Mouse (Mus musculus) liver, adult 2 months (tissue): ENCODE measurements at regions not wholly inside any gene's neighbourhood (a gene's known extent, or its start where the extent isn't known, plus 50 kb on each side); places are given as distances from the start of the nearest gene placed in this dataset.

Experiments
- CTCF ChIP-seq: fragments of 200-500 bp; IDR thresholded peaks from 2 replicates; pipeline ENCODE4 v1.5.1; 2011; ENCODE audit warnings: low read depth, low read length, control low read depth
- POLR2A ChIP-seq: fragments of 200-500 bp; IDR thresholded peaks from 2 replicates; pipeline ENCODE4 v1.6.1; 2011; ENCODE audit warnings: low read length, control low read depth; ENCODE audit not compliant: insufficient read depth; ENCODE audit errors: extremely low read depth

DNA sequence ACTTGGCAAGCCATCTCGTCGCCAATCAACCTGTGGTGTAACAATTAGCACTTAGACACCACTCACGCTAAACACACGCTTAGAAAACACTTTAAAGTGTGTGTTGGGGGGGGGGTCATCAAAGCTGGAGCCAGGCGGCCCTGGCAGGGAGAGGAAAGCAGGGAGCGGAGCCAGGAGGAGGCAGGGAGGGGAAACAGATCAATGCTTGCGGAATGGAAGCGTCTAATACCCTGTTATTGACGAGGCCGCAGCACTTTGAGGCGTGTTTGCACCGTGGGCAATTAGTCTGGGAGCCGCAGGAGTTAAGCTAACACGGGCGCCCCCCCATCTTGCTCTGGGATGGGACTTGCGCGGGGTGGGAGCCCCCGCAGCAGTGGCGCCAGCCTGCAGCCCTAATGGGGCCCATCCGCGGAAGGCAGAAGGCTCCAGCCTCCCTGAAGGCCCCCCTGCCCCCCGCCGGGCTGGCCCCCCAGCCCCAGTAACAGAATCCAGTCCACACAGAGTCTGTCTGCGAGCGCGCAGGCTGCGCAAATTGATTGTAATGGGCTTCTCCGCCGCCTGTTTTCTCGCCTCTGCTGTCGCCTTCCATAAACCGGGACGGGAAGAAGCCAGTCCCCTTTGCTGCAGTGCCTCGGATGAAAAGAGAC, 445.5 kb downstream of the Med13l start:
- no peak for TF ChIP-seq CTCF
- TF ChIP-seq POLR2A: no peak
